Mouse (Mus musculus): ENCODE measurements around the gene Spred1. TPM values are rescaled to one million over a fixed set of nuclear protein-coding genes. Genes with fewer than 3 reads are reported as not detected.

The Spred1 gene
- total and polyA plus RNA-seq, 2 experiments from 2014 or later, result 15.3 to 50.0 TPM

DNA sequence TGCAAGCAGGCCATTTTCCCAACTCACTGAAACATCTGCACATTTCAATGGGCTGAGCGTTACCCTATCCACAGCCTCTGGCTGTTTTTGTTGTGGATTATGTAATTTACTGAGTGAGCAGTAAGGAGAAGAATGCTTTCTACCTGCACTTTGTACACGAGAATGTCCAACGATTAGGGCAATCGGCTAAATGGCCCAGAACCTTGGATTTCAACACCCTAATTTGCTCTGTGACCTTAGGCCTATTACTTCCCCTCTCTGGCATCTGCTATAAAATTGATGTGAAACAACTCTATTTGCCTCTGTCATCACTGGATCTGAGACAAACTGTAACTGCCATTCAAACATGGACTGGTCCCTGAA, 33.7 kb upstream of the Spred1 start:
- Histone ChIP-seq H3K27me3 (ENCODE audit: insufficient read depth, low read length) (no peaks in the 10 kb centered on the region), H3K9ac (replicated peaks; ENCODE audit: low read length) (no peak overlapping the region), H3K4me3 (ENCODE audit: low read length) (no peak overlapping the region), H3K9me3 (ENCODE audit: low read length) (no peaks in the 10 kb centered on the region), H3K36me3 (ENCODE audit: insufficient read depth, low read length) (no peaks in the 10 kb centered on the region), H3K4me1 (ENCODE audit: insufficient read depth, low read length) (no peaks in the 10 kb centered on the region), H3K27ac (no peak overlapping the region), H3K4me2 (ENCODE audit: low read depth, low read length) (no peak overlapping the region)
- no peak for TF ChIP-seq CTCF (IDR thresholded peaks at IDR 0.05; ENCODE audit: low read depth)
- ATAC-seq (no peak), DNase-seq (ENCODE audit: low spot score) (no peak)
- 84% methylated on average over 4 of the region's 4 CpGs for WGBS

DNA sequence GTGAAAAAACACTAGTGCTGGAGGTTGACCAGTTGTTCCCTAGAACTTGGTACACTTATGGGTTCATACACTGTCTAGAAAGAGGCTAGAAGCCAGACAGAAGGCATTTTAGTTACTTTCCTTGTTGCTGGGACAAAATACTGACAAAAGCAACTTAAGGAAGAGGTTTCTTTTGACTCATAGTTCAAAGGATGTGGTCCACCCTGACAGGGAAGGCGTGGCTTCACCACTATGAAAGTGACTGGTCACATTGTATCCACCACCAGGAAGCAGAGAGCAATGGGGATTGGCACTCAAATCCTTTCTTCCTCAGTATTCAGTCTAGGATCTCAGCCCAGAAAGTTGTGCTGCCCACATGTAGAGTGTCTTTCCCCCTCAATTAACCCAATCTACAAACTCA, 31.7 kb upstream of the Spred1 start:
- no peak overlapping the region for H3K9ac ChIP-seq (replicated peaks; ENCODE audit: low read length)
- no peak for TF ChIP-seq CTCF (IDR thresholded peaks at IDR 0.05; ENCODE audit: low read depth)

DNA sequence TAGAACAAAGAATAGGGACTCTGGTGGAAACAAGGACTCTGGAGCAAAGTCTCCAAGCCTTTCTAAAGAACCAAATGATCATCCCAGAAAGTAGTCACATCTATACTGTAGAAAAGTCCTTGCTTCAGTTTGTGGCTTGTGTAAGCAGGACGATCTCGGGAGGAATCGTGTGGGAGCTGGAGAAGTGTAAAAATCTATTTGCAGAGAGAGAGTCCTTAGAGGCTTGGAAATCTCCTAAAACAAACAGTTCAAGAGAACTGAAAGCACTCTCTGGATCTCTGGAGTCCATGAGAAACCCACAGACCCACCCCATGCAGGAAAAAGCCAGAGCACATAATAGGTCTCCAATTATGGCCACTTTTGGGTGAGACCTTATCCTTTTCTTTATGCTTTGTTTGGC, 31.1 kb upstream of the Spred1 start:
- 87% methylated on average over 3 of the region's 3 CpGs for WGBS
- Histone ChIP-seq H3K9me3 (ENCODE audit: low read length) (no peaks in the 10 kb centered on the region), H3K27me3 (ENCODE audit: insufficient read depth, low read length) (no peaks in the 10 kb centered on the region), H3K4me3 (ENCODE audit: low read length) (no peak overlapping the region), H3K27ac (no peak overlapping the region), H3K9ac (replicated peaks; ENCODE audit: low read length) (no peak overlapping the region), H3K4me2 (ENCODE audit: low read depth, low read length) (no peak overlapping the region), H3K36me3 (ENCODE audit: insufficient read depth, low read length) (no peaks in the 10 kb centered on the region), H3K4me1 (ENCODE audit: insufficient read depth, low read length) (no peaks in the 10 kb centered on the region)
- no peak for TF ChIP-seq CTCF (IDR thresholded peaks at IDR 0.05; ENCODE audit: low read depth)
- DNase-seq (ENCODE audit: low spot score), result no peak
- no peak for ATAC-seq

More for the DNA sequence above, 31.7 kb upstream of the Spred1 start:
- Histone ChIP-seq H3K36me3 (ENCODE audit: insufficient read depth, low read length) (no peaks in the 10 kb centered on the region), H3K4me2 (ENCODE audit: low read depth, low read length) (no peak overlapping the region), H3K27me3 (ENCODE audit: insufficient read depth, low read length) (no peaks in the 10 kb centered on the region), H3K9me3 (ENCODE audit: low read length) (no peaks in the 10 kb centered on the region), H3K27ac (no peak overlapping the region), H3K4me3 (ENCODE audit: low read length) (no peak overlapping the region), H3K4me1 (ENCODE audit: insufficient read depth, low read length) (no peaks in the 10 kb centered on the region)
- no peak for DNase-seq (ENCODE audit: low spot score)
- WGBS, result 88% methylated on average over 1 of the region's 1 CpGs
- ATAC-seq, result no peak

DNA sequence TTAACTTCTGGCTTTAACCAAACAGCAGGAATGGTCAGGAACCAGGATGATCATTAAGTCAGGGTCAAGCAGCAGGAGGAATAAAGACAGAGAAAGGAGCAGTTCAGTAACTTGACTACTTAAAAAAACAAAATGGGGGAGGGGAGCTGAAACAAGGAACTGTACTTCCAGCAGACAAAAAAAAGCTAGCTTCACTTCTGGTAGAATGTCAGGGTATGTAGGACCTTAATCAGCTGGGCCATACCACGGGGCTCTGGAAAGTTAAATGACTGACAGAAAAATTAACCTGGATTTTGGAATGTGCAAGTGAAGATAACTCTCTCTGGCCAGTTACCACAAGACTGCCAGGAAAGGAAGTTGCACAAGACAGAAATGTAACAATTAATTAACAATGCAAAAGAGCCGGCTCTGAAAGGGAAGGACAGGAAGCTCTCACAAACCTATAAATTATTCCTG, 28.2 kb upstream of the Spred1 start:
- DNase-seq (ENCODE audit: low spot score), result no peak
- 68% methylated on average over 2 of the region's 2 CpGs for WGBS
- no peak for ATAC-seq

DNA sequence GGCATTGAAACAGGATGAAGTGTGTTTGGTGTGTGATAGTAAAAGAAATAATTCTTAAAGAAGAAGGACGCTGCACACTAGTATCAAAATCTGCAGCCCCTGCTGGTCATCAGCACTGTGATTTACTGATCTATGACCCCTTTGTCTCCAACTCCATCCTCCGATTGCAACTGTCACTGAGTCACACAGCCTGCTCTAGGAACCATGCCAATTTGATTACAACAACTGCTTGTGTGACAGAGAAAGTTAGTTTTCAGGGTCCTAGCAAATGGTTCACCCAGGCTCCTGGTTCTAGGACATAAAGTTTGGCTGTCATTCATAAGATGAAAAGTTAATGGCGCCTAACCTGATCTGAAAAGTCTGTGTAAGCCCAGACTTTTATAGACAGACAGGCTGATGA, 25.7 kb upstream of the Spred1 start:
- no peak overlapping the region for H3K27ac ChIP-seq
- DNase-seq (ENCODE audit: low spot score), result no peak
- no peak overlapping the region for H3K4me3 ChIP-seq (ENCODE audit: low read length)
- no peak for ATAC-seq
- H3K4me1 ChIP-seq (ENCODE audit: insufficient read depth, low read length), result no peaks in the 10 kb centered on the region
- no peaks in the 10 kb centered on the region for H3K9me3 ChIP-seq (ENCODE audit: low read length)
- H3K9ac ChIP-seq (replicated peaks; ENCODE audit: low read length), result no peak overlapping the region
- 44% methylated on average over 3 of the region's 3 CpGs for WGBS
- H3K4me2 ChIP-seq (ENCODE audit: low read depth, low read length), result no peak overlapping the region
- H3K27me3 ChIP-seq (ENCODE audit: insufficient read depth, low read length), result no peaks in the 10 kb centered on the region
- H3K36me3 ChIP-seq (ENCODE audit: insufficient read depth, low read length), result no peaks in the 10 kb centered on the region
- TF ChIP-seq CTCF (IDR thresholded peaks at IDR 0.05; ENCODE audit: low read depth), result no peak

More for the DNA sequence above, 28.2 kb upstream of the Spred1 start:
- no peak overlapping the region for H3K4me2 ChIP-seq (ENCODE audit: low read depth, low read length)
- H3K27ac ChIP-seq, result no peak overlapping the region
- no peaks in the 10 kb centered on the region for H3K27me3 ChIP-seq (ENCODE audit: insufficient read depth, low read length)
- no peak overlapping the region for H3K4me3 ChIP-seq (ENCODE audit: low read length)
- no peaks in the 10 kb centered on the region for H3K4me1 ChIP-seq (ENCODE audit: insufficient read depth, low read length)
- H3K36me3 ChIP-seq (ENCODE audit: insufficient read depth, low read length), result no peaks in the 10 kb centered on the region
- no peaks in the 10 kb centered on the region for H3K9me3 ChIP-seq (ENCODE audit: low read length)
- no peak for TF ChIP-seq CTCF (IDR thresholded peaks at IDR 0.05; ENCODE audit: low read depth)
- H3K9ac ChIP-seq (replicated peaks; ENCODE audit: low read length), result no peak overlapping the region

DNA sequence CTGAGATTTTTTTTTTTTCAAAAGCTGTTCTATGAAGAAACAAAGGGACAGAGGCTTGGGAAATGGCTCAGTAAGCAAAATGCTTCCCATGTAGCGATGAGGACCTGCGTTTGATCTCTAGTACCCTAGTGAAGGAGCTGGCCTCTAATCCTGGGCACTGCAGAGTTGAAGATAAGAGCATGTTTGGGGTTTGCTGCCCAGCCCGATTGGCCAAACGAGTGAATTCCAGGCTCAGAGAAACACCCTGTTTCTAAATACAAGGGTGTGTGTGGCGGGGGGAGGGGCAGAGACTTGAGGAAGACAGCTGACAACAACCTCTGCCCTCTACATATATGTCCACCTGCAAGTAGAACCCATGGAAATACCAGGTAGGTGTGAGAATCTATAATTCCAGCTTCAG, 23.9 kb upstream of the Spred1 start:
- no peak for ATAC-seq
- Histone ChIP-seq H3K9ac (replicated peaks; ENCODE audit: low read length) (no peak overlapping the region), H3K4me1 (ENCODE audit: insufficient read depth, low read length) (no peaks in the 10 kb centered on the region), H3K27me3 (ENCODE audit: insufficient read depth, low read length) (no peaks in the 10 kb centered on the region), H3K36me3 (ENCODE audit: insufficient read depth, low read length) (no peaks in the 10 kb centered on the region), H3K9me3 (ENCODE audit: low read length) (no peaks in the 10 kb centered on the region), H3K4me3 (ENCODE audit: low read length) (no peak overlapping the region), H3K27ac (no peak overlapping the region), H3K4me2 (ENCODE audit: low read depth, low read length) (no peak overlapping the region)
- 81% methylated on average over 5 of the region's 5 CpGs for WGBS
- TF ChIP-seq CTCF (IDR thresholded peaks at IDR 0.05; ENCODE audit: low read depth), result no peak
- no peak for DNase-seq (ENCODE audit: low spot score)

DNA sequence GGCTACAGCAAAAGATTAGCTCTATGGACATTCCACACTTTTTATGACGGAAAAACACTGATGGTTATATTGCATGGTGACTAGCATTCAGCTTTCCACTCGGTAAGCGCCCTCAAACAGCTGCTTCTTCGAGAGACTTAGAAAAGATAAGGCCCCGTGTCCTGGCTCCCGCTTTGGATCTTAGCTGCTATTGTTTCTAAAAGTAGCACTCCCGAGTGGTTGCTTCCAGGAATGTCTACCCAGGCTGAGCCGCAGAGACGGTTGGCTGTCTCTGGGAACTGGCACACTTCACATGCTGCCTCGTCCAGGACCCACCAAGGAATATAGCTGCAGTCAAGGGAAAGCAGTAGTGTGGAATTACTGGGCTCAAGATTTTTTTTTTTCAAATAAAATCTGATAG, 21.9 kb upstream of the Spred1 start:
- H3K4me2 ChIP-seq (ENCODE audit: low read depth, low read length), result no peak overlapping the region
- no peak for DNase-seq (ENCODE audit: low spot score)
- no peak overlapping the region for H3K27ac ChIP-seq
- H3K4me1 ChIP-seq (ENCODE audit: insufficient read depth, low read length), result no peaks in the 10 kb centered on the region
- no peak overlapping the region for H3K4me3 ChIP-seq (ENCODE audit: low read length)
- no peaks in the 10 kb centered on the region for H3K9me3 ChIP-seq (ENCODE audit: low read length)
- no peak for TF ChIP-seq CTCF (IDR thresholded peaks at IDR 0.05; ENCODE audit: low read depth)
- no peaks in the 10 kb centered on the region for H3K27me3 ChIP-seq (ENCODE audit: insufficient read depth, low read length)
- H3K9ac ChIP-seq (replicated peaks; ENCODE audit: low read length), result no peak overlapping the region
- H3K36me3 ChIP-seq (ENCODE audit: insufficient read depth, low read length), result no peaks in the 10 kb centered on the region
- no peak for ATAC-seq
- 37% methylated on average over 10 of the region's 10 CpGs for WGBS

Measured in hindbrain, postnatal 0 days (tissue).